Mouse (Mus musculus) kidney, adult 11 months (tissue): ENCODE data around the gene Selenon.
"Not testable (repeated sequence)": the region's sequence is repeated elsewhere in the genome, so short reads cannot be mapped to it uniquely, and the experiment has no call there.

Source experiments
- DNase-seq: peaks from one replicate; pipeline ENCODE4 v3.0.0; 2022

Selenon gene

GRCm38 (mm10) chr4:134505303-134505789 lies 46.6 kb downstream of the Selenon start:
- DNase-seq, result no peak

GRCm38 (mm10) chr4:134503686-134504357 lies 48.1 kb downstream of the Selenon start:
- DNase-seq, result no peak

GRCm38 (mm10) chr4:134501095-134501494 lies 50.9 kb downstream of the Selenon start:
- no peak for DNase-seq

- DNase-seq, result not testable (repeated sequence)
Measured at GRCm38 (mm10) chr4:134498983-134499382, 53.0 kb downstream of the Selenon start.

GRCm38 (mm10) chr4:134497986-134498731 lies 53.8 kb downstream of the Selenon start:
- no peak for DNase-seq

GRCm38 (mm10) chr4:134497223-134497622 lies 54.7 kb downstream of the Selenon start:
- DNase-seq, result no peak

- peak; percentile 84 for DNase-seq
Measured at GRCm38 (mm10) chr4:134496595-134497210, 55.3 kb downstream of the Selenon start, which contains the start of gene Paqr7. Gene Paqr7, plus strand, starts transcription at chr4:134496697.

GRCm38 (mm10) chr4:134495546-134495923 lies 56.4 kb downstream of the Selenon start:
- DNase-seq, result no peak

- no peak for DNase-seq
Measured at GRCm38 (mm10) chr4:134494780-134495545, 57.0 kb downstream of the Selenon start.

GRCm38 (mm10) chr4:134494161-134494560 lies 57.8 kb downstream of the Selenon start:
- DNase-seq, result not testable (repeated sequence)

GRCm38 (mm10) chr4:134491716-134492115 lies 60.2 kb downstream of the Selenon start:
- no peak for DNase-seq

GRCm38 (mm10) chr4:134489986-134490665 lies 61.8 kb downstream of the Selenon start:
- peak; percentile 74 for DNase-seq

- no peak for DNase-seq
Measured at GRCm38 (mm10) chr4:134488211-134488610, 63.8 kb downstream of the Selenon start.
